Mouse (Mus musculus): Measurements from ENCODE around the gene Fam20a. TPM values are rescaled to one million over a fixed set of nuclear protein-coding genes. Genes with fewer than 3 reads are reported as not detected.

The Fam20a gene
- polyA plus RNA-seq, 1 experiment from 2014 or later = 4.9 TPM

- no peak overlapping the region for H3K4me2 ChIP-seq
- H3K27me3 ChIP-seq (replicated peaks) = peaks cover 11% of the 10 kb centered on the region; the same call in 1 of the 2 replicates
- H3K36me3 ChIP-seq = no peaks in the 10 kb centered on the region
- no peak for ATAC-seq
- WGBS (ENCODE audit: insufficient replicate concordance) = 70% methylated on average over 5 of the region's 5 CpGs
- no peak overlapping the region for H3K9ac ChIP-seq
- H3K9me3 ChIP-seq (replicated peaks) = no peaks in the 10 kb centered on the region
- no peak overlapping the region for H3K27ac ChIP-seq
- no peaks in the 10 kb centered on the region for H3K4me1 ChIP-seq
- no peak overlapping the region for H3K4me3 ChIP-seq
Measured at GRCm38 (mm10) chr11:109641498-109642222, 80.4 kb downstream of the Fam20a start.

GRCm38 (mm10) chr11:109635871-109636395 is 86.1 kb downstream of the Fam20a start:
- no peak overlapping the region for H3K4me3 ChIP-seq
- no peak for ATAC-seq
- no peaks in the 10 kb centered on the region for H3K9me3 ChIP-seq (replicated peaks)
- no peak overlapping the region for H3K4me2 ChIP-seq
- H3K27ac ChIP-seq = no peak overlapping the region
- WGBS (ENCODE audit: insufficient replicate concordance) = 58% methylated on average over 6 of the region's 6 CpGs
- peaks cover 6% of the 10 kb centered on the region for H3K27me3 ChIP-seq (replicated peaks)
- no peaks in the 10 kb centered on the region for H3K36me3 ChIP-seq
- H3K9ac ChIP-seq = no peak overlapping the region
- no peaks in the 10 kb centered on the region for H3K4me1 ChIP-seq

GRCm38 (mm10) chr11:109634928-109635327 is 87.2 kb downstream of the Fam20a start:
- H3K27ac ChIP-seq = no peak overlapping the region
- WGBS (ENCODE audit: insufficient replicate concordance) = 75% methylated on average over 9 of the region's 9 CpGs
- no peak overlapping the region for H3K4me3 ChIP-seq
- H3K4me1 ChIP-seq = no peaks in the 10 kb centered on the region
- H3K4me2 ChIP-seq = no peak overlapping the region
- ATAC-seq = no peak
- H3K27me3 ChIP-seq (replicated peaks) = peaks cover 6% of the 10 kb centered on the region
- H3K36me3 ChIP-seq = no peaks in the 10 kb centered on the region
- no peak overlapping the region for H3K9ac ChIP-seq
- no peaks in the 10 kb centered on the region for H3K9me3 ChIP-seq (replicated peaks)

- no peaks in the 10 kb centered on the region for H3K36me3 ChIP-seq
- H3K4me1 ChIP-seq = peaks cover 17% of the 10 kb centered on the region
- H3K27ac ChIP-seq = no peak overlapping the region
- 65% methylated on average over 10 of the region's 10 CpGs for WGBS (ENCODE audit: insufficient replicate concordance)
- no peaks in the 10 kb centered on the region for H3K27me3 ChIP-seq (replicated peaks)
- peaks cover 6% of the 10 kb centered on the region; the same call in 1 of the 2 replicates for H3K9me3 ChIP-seq (replicated peaks)
- no peak overlapping the region for H3K4me2 ChIP-seq
- H3K4me3 ChIP-seq = no peak overlapping the region
- no peak overlapping the region for H3K9ac ChIP-seq
- ATAC-seq = no peak
Measured at GRCm38 (mm10) chr11:109629021-109629521, 93.0 kb downstream of the Fam20a start.

GRCm38 (mm10) chr11:109628099-109628498 is 94.0 kb downstream of the Fam20a start:
- no peaks in the 10 kb centered on the region for H3K36me3 ChIP-seq
- H3K4me2 ChIP-seq = no peak overlapping the region
- no peak overlapping the region for H3K4me3 ChIP-seq
- WGBS (ENCODE audit: insufficient replicate concordance) = 29% methylated on average over 3 of the region's 3 CpGs
- peak; percentile 78 for ATAC-seq
- no peak overlapping the region for H3K9ac ChIP-seq
- no peaks in the 10 kb centered on the region for H3K27me3 ChIP-seq (replicated peaks)
- H3K27ac ChIP-seq = no peak overlapping the region
- H3K4me1 ChIP-seq = peaks cover 17% of the 10 kb centered on the region
- H3K9me3 ChIP-seq (replicated peaks) = peaks cover 6% of the 10 kb centered on the region; the same call in 1 of the 2 replicates

- Histone ChIP-seq H3K27ac (no peak overlapping the region), H3K9ac (no peak overlapping the region), H3K4me3 (no peak overlapping the region), H3K4me1 (peaks cover 20% of the 10 kb centered on the region), H3K36me3 (no peaks in the 10 kb centered on the region), H3K9me3 (replicated peaks) (peaks cover 6% of the 10 kb centered on the region; the same call in 1 of the 2 replicates), H3K4me2 (no peak overlapping the region), H3K27me3 (replicated peaks) (no peaks in the 10 kb centered on the region)
- no peak for ATAC-seq
- 66% methylated on average over 4 of the region's 4 CpGs for WGBS (ENCODE audit: insufficient replicate concordance)
Measured at GRCm38 (mm10) chr11:109627648-109628047, 94.4 kb downstream of the Fam20a start.

- H3K9me3 ChIP-seq (replicated peaks) = peaks cover 6% of the 10 kb centered on the region; the same call in 1 of the 2 replicates
Measured at GRCm38 (mm10) chr11:109623238-109623637, 98.8 kb downstream of the Fam20a start.

GRCm38 (mm10) chr11:109622518-109623037 is 99.5 kb downstream of the Fam20a start:
- peak overlapping the region; percentile 32; the same call in 1 of the 2 replicates for H3K9ac ChIP-seq
- ATAC-seq = peak; percentile 48; the same call in 1 of the 2 replicates
- WGBS (ENCODE audit: insufficient replicate concordance) = 17% methylated on average over 15 of the region's 15 CpGs
- peaks cover 6% of the 10 kb centered on the region; the same call in 1 of the 2 replicates for H3K9me3 ChIP-seq (replicated peaks)
- H3K27me3 ChIP-seq (replicated peaks) = no peaks in the 10 kb centered on the region
- no peaks in the 10 kb centered on the region for H3K36me3 ChIP-seq
- peaks cover 41% of the 10 kb centered on the region for H3K4me1 ChIP-seq
- peak overlapping the region; percentile 31 for H3K4me3 ChIP-seq
- H3K27ac ChIP-seq = no peak overlapping the region
- peak overlapping the region; percentile 64 for H3K4me2 ChIP-seq

More at GRCm38 (mm10) chr11:109623238-109623637, 98.8 kb downstream of the Fam20a start:
- Histone ChIP-seq H3K36me3 (no peaks in the 10 kb centered on the region), H3K4me2 (no peak overlapping the region), H3K27ac (no peak overlapping the region), H3K4me1 (peaks cover 41% of the 10 kb centered on the region), H3K4me3 (no peak overlapping the region), H3K9ac (no peak overlapping the region), H3K27me3 (replicated peaks) (no peaks in the 10 kb centered on the region)
- WGBS (ENCODE audit: insufficient replicate concordance) = 79% methylated on average over 7 of the region's 7 CpGs
- ATAC-seq = no peak

- H3K36me3 ChIP-seq = no peaks in the 10 kb centered on the region
- ATAC-seq = no peak
- no peak overlapping the region for H3K4me3 ChIP-seq
- H3K9ac ChIP-seq = no peak overlapping the region
- H3K27ac ChIP-seq = no peak overlapping the region
- H3K4me1 ChIP-seq = peaks cover 48% of the 10 kb centered on the region
- peaks cover 6% of the 10 kb centered on the region; the same call in 1 of the 2 replicates for H3K9me3 ChIP-seq (replicated peaks)
- H3K27me3 ChIP-seq (replicated peaks) = no peaks in the 10 kb centered on the region
- H3K4me2 ChIP-seq = no peak overlapping the region
- 7% methylated on average over 2 of the region's 2 CpGs for WGBS (ENCODE audit: insufficient replicate concordance)
Measured at GRCm38 (mm10) chr11:109621183-109621582, 100.9 kb downstream of the Fam20a start.

GRCm38 (mm10) chr11:109620356-109620755 is 101.7 kb downstream of the Fam20a start:
- Histone ChIP-seq H3K9ac (no peak overlapping the region), H3K4me2 (no peak overlapping the region), H3K36me3 (no peaks in the 10 kb centered on the region), H3K9me3 (replicated peaks) (peaks cover 6% of the 10 kb centered on the region; the same call in 1 of the 2 replicates), H3K4me1 (peaks cover 57% of the 10 kb centered on the region), H3K27ac (no peak overlapping the region; the same call in 1 of the 2 replicates), H3K27me3 (replicated peaks) (no peaks in the 10 kb centered on the region), H3K4me3 (no peak overlapping the region)
- 79% methylated on average over 6 of the region's 6 CpGs for WGBS (ENCODE audit: insufficient replicate concordance)
- ATAC-seq = no peak

Measured in liver, embryonic 12.5 days (tissue).